Mouse (Mus musculus) forebrain, embryonic 14.5 days (tissue): ENCODE results near the gene Cited4. TPM values are rescaled to one million over a fixed set of nuclear protein-coding genes. Genes with fewer than 3 reads are reported as not detected.

Source experiments
- ATAC-seq: fragments of 200-750 bp; cut with Nextera tagmentation; 2 replicates; pipeline ENCODE4 v1.8.0; 2017; ENCODE audit warnings: mild to moderate bottlenecking, moderate library complexity
- DNase-seq: peaks from one replicate; pipeline ENCODE4 v3.0.0-alpha.2; 2015; ENCODE audit warnings: low spot score
- H3K27ac ChIP-seq: fragments of 300-500 bp; sonication (generic); 2 replicates; pipeline ENCODE4 v1.5.1; 2014; ENCODE audit warnings: low read depth, mild to moderate bottlenecking, control low read depth, low read length, moderate library complexity
- H3K27me3 ChIP-seq: fragments of 300-500 bp; sonication (generic); replicated peaks from 2 replicates; pipeline ENCODE4 v1.6.1; 2014; ENCODE audit warnings: low read length, control low read depth, mixed read lengths; ENCODE audit not compliant: control insufficient read depth, insufficient read depth
- H3K36me3 ChIP-seq: fragments of 300-500 bp; sonication (generic); 2 replicates; pipeline ENCODE4 v1.6.1; 2014; ENCODE audit warnings: low read length, control low read depth; ENCODE audit not compliant: control insufficient read depth, insufficient read depth
- H3K4me1 ChIP-seq: fragments of 300-500 bp; sonication (generic); 2 replicates; pipeline ENCODE4 v1.6.1; 2014; ENCODE audit warnings: antibody characterized with exemption, low read length, control low read depth; ENCODE audit not compliant: control insufficient read depth, insufficient read depth
- H3K4me2 ChIP-seq: fragments of 300-500 bp; sonication (generic); 2 replicates; pipeline ENCODE4 v1.6.1; 2014; ENCODE audit warnings: mild to moderate bottlenecking, control low read depth, low read length
- H3K4me3 ChIP-seq: fragments of 300-500 bp; sonication (generic); 2 replicates; pipeline ENCODE4 v1.5.1; 2014; ENCODE audit warnings: low read depth, low read length, control low read depth
- H3K9ac ChIP-seq: fragments of 300-500 bp; sonication (generic); 2 replicates; pipeline ENCODE4 v1.6.1; 2014; ENCODE audit warnings: mild to moderate bottlenecking, low read length, control low read depth, moderate library complexity
- H3K9me3 ChIP-seq: fragments of 300-500 bp; sonication (generic); replicated peaks from 2 replicates; pipeline ENCODE4 v1.6.1; 2016; ENCODE audit warnings: low read length, control low read depth, mixed read lengths; ENCODE audit not compliant: control insufficient read depth
- WGBS: fragments of 180-500 bp; shearing (Covaris S2); extraction: QIAGEN DNeasy Blood & Tissue Kit; methylation state at CpG from one replicate; pipeline ENCODE4 v1.1.7; 2014; 5-methylcytosine and 5-hydroxymethylcytosine counted together
- polyA plus RNA-seq: library from polyadenylated mRNA; unstranded; fragments of >200 nt; fragmentation: Nextera tagmentation; extraction: Ambion mirVana; gene quantifications from 2 replicates; pipeline ENCODE4 v1.2.1, GENCODE M21; 2014

Cited4 gene
- polyA plus RNA-seq, 1 experiment from 2014 or later, result 0.23 TPM

- H3K27ac ChIP-seq, result no peak overlapping the region
- H3K9ac ChIP-seq, result no peak overlapping the region
- H3K4me3 ChIP-seq, result no peak overlapping the region
- peaks cover 5% of the 10 kb centered on the region; the same call in 1 of the 2 replicates for H3K4me1 ChIP-seq
- ATAC-seq (no peak), DNase-seq (peak; percentile 22)
- 0 out of 2 replicates have a peak, but pooled peaks cover 4% of the 10 kb centered on the region for H3K27me3 ChIP-seq
- H3K4me2 ChIP-seq, result no peak overlapping the region
- no peaks in the 10 kb centered on the region for H3K36me3 ChIP-seq
- WGBS, result 73% methylated on average over 6 of the region's 6 CpGs
- H3K9me3 ChIP-seq, result no peaks in the 10 kb centered on the region
Measured at GRCm38 (mm10) chr4:120713856-120714497, 47.6 kb downstream of the Cited4 start.

GRCm38 (mm10) chr4:120716141-120716571 lies 49.8 kb downstream of the Cited4 start:
- H3K27me3 ChIP-seq, result 0 out of 2 replicates have a peak, but pooled peaks cover 4% of the 10 kb centered on the region
- DNase-seq (peak; percentile 66), ATAC-seq (peak; percentile 85)
- H3K9me3 ChIP-seq, result no peaks in the 10 kb centered on the region
- peak overlapping the region; percentile 66 for H3K4me2 ChIP-seq
- peak overlapping the region; percentile 37 for H3K9ac ChIP-seq
- peaks cover 5% of the 10 kb centered on the region; the same call in 1 of the 2 replicates for H3K4me1 ChIP-seq
- no peaks in the 10 kb centered on the region for H3K36me3 ChIP-seq
- H3K27ac ChIP-seq, result no peak overlapping the region
- H3K4me3 ChIP-seq, result peak overlapping the region; percentile 27
- WGBS, result 2% methylated on average over 12 of the region's 12 CpGs

- Histone ChIP-seq H3K36me3 (no peaks in the 10 kb centered on the region), H3K9me3 (no peaks in the 10 kb centered on the region), H3K4me2 (peak overlapping the region; percentile 66), H3K4me1 (peaks cover 5% of the 10 kb centered on the region; the same call in 1 of the 2 replicates), H3K4me3 (peak overlapping the region; percentile 27), H3K27me3 (0 out of 2 replicates have a peak, but pooled peaks cover 4% of the 10 kb centered on the region), H3K27ac (no peak overlapping the region), H3K9ac (peak overlapping the region; percentile 37)
- 25% methylated on average over 12 of the region's 12 CpGs for WGBS
- ATAC-seq (peak; percentile 4; the same call in 1 of the 2 replicates), DNase-seq (no peak)
Measured at GRCm38 (mm10) chr4:120716765-120717164, 50.4 kb downstream of the Cited4 start.

Other genes with a start within 250 kb of the Cited4 start
- gene Slfnl1, start 134.3 kb upstream of the Cited4 start, polyA plus RNA-seq, result not detected in 2 replicates
- gene Ctps, start 96.3 kb upstream of the Cited4 start, polyA plus RNA-seq, result 108 and 115 TPM in 2 replicates
- gene Gm8439, start 77.8 kb upstream of the Cited4 start, polyA plus RNA-seq, result not detected in 2 replicates
- gene Kcnq4, start 82.0 kb downstream of the Cited4 start, polyA plus RNA-seq, result 5.0 and 6.5 TPM in 2 replicates
- gene Nfyc, start 165.0 kb downstream of the Cited4 start, polyA plus RNA-seq, result 120 and 123 TPM in 2 replicates
- 8.1 and 9.0 TPM in 2 replicates for gene Rims3, start 188.2 kb downstream of the Cited4 start, polyA plus RNA-seq